Mouse (Mus musculus) cerebellum, adult (tissue): ENCODE results near the gene Gm47995.
"Not testable (repeated sequence)": the region's sequence is repeated elsewhere in the genome, so short reads cannot be mapped to it uniquely, and the experiment has no call there.

Experiments
- ATAC-seq: cut with Nextera tagmentation; 2 replicates; pipeline ENCODE4 v1.9.2; 2017; ENCODE audit warnings: mild to moderate bottlenecking, moderate library complexity, mixed read lengths; ENCODE audit not compliant: insufficient number of reproducible peaks, low FRiP score, low TSS enrichment

Gm47995 gene

DNA sequence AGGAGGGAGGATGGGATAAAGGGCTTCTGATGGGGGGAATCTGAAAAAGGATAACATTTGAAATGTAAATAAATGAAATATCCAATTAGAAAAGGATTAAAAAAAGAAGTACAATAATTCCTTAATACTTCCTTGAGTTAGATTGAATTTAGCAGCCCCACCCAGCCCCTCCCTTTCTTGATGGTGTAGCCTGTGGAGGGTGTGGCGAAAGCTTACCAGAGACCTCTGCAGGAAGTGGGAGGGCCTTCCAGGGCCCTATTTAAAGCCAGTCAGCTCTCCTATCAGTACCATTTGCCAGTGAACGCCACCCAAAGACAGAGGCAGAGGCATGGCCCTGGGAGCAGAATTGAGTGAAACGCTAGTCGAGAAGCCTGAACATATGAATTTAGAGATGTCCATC, at the start of gene Gm47995:
TSS of gene Gm47995 (plus strand) at position 329 of the 400 bp plus-strand sequence.
- ATAC-seq, result not testable (repeated sequence)

DNA sequence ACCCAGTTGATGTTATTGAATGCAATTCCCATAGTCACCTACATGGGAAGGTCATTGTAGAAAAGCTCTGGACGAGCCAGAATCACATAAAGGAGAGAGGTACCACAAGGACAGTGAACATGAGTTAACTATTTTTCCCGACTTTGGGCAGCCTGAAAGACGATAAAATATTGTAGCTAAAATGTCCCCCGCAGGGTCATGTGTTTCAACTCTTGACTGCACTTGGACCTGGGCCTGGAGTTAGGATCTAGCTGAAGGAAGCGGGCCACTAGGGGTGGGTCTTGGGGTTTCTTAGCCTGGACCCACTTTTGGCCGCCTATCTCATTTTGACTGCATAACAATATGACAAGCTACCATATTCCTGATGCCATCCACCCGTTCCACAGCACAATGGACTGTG, 48.0 kb upstream of the Gm47995 start:
- no peak for ATAC-seq

DNA sequence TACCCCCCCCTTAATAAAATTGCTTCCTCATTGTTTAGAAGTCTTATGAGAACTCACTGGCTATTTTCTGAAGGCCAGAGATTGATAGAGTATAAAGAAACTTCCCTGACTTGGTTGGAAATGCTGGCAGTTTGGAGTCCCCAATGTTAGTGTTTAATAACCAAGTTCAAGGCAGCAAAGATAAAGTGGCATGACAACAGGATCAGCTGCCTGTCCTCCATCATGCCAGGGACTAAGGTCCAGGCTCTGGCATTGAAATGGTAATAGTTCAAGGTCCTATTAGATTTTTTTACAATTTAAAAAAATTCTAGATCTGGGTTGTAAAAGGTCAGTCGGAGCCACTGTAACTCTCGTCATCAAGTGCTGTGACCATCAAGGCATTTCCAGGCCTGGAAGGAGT, 47.2 kb upstream of the Gm47995 start:
- ATAC-seq, result no peak

DNA sequence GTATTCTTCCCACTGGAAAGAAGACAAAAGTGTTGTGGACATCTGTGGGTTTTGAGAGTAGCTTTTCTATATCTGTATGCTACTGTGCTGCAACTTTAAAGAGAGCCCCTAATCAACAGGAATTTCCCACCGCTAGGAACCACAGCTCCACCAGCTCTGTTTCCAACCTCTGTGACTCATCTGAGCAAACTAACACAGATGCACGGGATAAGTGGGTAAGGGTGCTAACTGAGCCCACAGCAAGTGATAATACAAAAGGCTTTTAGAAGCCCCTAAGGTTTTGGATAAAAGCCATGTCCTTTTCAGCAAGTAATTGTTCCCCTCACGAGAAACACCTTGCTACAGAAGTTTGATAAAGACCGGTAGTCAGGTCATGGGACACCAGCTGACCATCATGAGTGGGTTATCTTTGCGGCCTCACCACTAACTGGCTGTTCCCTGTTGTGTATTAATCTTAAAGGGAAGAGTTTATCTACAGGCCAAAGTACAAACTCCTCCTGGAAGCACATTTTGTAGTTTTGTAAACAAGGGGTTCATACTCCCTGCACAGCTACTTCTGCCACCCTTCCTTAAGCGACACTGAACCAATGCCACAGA, 45.1 kb upstream of the Gm47995 start:
- ATAC-seq, result no peak

DNA sequence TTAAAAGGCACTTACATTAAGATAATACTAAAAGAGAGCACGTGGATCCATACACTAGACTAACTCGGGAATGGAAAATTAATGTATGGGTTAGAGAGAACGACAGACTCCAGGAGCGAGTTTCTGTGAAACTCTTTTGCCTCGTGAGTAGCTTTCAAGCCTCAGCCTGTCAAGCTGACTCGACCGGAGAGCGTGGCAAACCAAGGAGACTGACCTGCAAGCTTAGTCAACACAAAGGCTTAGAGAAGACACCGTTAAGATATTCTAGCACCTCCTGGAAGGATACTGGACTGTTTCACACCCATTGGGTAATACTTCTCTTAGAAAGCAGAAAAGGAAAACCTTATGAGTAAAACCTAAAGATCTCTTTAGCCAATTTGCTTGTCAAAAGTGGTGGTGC, 44.1 kb upstream of the Gm47995 start:
- not testable (repeated sequence) for ATAC-seq

DNA sequence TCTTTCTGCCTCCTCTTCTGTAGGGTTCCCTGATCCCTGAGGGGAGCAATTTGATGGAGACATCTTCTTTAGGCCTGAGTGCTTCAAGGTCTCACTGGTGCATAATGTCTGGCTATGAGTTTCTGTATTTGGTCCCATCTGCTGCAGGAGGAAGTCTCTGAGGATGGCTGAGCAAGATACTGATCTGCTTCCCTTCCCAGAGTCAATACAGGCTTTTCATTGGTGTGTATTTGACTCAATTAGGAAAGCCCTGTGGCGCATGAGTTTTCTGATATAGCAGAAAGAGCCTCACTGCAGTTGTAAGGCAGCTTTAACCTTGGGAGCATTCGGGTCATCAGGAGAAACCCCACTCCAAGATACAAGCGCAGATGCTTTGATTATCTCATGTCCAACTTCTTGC, 42.1 kb upstream of the Gm47995 start:
- ATAC-seq, result no peak

DNA sequence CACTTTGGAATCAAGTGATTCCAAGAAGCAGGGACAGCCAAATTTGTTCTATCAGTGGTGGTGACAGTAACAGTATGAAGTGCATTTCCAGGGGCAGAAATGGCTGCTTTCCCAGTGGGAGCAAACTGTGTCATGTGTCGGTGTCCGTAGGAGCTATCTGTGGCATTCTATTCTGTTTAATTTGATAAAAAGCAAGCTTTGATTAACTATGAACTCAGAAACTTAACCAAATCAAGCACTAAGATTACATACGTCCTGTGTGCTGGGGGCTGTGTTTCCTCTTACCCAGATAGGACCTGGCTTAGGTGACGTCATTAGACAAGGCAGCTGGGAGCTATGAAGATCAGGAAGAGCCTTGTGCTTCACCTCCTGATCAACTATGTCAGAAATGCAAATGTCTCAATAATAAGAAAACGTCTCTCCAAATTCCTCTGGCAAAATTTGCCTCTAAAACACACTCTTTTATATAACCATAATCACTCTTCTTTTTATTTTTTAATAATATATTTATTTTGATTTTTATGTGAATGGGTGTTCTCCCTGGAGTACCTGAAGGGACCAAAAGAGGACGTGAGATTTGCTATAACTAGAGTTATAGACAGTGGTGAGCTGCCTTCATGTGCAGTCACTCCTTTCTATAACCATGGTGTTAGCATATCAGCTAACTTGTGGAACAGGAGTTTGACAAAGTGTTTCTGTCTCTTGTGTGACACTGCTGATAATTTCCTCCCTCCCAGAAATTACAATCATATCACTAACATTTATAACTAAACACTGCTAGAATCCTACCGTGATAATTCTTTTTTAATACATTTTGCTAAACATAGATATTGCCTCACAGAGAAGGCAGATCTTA, 41.2 kb upstream of the Gm47995 start:
- ATAC-seq, result no peak

DNA sequence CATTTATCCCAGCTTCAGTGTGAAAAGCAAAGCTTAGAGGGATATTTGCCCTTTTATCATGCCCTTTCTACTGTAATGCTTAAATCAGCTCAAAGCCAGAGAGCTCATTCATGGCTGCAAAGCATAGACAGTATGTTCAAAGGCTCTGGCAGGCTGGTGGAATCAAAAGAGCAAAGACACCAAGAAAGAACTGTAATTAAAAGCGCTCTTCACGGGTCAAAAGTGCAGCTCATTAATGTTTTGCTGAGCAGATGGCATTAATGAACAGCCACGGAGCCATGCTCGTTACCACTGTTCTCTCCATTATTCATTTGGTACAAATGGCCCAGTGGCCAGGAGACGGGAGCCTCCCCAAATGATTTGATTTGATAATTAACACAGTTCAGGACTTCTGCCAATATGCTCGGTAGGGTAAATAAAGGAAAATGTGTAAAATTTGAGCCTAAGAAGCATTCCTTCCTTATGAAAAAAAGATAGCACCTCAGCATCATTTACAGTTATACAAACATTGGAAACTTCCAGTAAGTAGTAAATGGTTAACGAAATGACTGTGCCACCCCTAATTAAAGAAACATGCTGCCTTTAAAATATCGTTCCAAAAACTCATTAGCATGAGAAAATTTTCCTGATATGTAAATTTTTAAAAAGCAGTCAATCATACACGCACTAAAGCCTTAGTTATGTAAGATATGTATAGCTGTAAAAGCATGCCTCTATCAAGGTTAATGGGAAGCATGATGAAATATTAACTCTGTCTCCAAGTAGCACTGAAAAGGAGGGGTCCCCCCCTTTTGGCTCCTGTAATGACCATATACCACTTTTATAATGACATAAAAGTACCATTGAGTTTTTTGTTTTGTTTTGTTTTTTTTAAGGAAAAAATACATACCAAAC, 40.0 kb upstream of the Gm47995 start:
- ATAC-seq, result no peak

DNA sequence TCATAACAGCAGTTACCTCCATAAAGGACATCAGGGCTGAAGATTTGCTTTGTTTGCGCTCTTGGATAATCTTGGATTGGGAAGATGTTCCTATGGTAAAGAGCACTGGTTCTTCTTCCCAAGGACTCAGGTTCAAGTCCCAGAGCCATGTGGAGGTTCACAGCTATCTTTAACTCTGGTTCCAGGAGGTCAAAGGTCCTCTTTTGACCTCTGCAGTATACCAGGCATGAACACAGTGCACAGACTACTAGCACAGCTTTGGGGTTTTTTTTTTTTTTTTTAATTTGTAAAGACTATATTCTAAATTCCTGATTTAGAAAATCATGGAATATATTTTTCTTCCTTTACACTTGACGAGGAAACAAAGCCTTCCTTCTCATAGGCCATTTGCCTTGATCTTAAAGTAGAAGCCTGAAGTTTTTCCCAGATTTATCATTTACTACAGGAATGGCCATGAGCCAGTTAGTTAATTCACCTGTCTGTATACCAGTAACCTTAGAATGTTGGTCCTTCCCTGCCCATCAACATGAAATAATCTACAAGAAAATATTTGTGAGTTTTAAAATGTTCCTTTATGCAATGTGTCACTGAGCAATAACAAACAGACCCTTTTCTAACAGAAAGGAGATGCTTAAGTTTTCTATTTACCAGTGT, 39.3 kb upstream of the Gm47995 start:
- no peak for ATAC-seq

DNA sequence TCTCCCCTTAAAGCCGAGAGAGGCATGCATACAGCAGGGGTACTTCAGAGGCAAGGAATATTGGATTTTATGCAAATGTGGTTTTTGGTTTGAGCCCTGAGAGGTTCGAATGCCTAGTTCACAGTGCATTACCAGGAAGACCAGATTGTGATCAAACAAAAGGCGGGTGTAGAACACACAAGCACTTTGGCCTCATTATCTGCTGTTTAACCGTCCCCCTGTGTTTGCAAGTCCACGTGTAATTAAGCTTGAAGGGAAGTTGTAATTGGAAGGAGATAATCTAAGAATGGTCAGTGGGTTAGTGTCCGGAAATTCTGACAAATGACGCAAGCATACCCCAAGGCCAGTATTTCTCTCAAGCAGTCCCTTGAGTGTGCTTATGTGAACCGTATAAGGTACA, 32.2 kb upstream of the Gm47995 start:
- no peak for ATAC-seq

DNA sequence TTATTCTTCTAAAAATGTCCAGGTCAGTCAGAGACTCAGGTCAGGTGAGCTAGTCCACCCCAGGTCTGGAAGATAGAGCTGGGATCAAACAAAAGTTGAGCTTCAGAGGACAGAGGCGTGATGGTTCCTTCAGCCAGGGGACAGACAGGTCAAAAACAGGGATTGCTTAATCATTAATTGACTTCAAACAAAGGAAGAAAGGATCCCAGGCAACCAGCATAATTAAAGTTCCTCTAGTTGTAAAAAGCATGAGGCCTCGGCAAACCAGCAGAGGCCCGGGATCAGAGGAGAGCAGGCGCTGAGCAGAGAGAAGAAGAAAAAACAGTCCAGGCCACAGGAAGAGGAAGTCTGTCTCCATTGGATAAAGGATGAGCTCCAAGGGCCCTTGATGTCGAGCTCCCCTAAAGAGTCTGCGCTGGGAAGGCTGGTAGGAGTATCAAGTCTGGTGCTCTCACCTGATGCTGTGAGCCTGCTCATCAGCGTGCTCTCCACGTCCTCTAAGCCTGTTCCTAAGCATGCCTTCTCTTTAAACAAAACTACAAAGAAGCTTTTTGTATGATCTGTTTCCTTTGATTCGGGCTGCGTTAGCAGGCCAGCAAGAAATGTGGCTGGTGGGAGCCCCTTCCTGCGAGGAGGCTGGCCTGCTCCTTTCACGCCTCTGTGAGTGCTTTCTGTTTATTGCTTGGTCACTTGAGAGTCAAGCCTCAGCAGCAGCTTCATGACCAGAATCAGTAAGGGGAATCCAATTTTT, 30.8 kb upstream of the Gm47995 start:
- ATAC-seq, result no peak

DNA sequence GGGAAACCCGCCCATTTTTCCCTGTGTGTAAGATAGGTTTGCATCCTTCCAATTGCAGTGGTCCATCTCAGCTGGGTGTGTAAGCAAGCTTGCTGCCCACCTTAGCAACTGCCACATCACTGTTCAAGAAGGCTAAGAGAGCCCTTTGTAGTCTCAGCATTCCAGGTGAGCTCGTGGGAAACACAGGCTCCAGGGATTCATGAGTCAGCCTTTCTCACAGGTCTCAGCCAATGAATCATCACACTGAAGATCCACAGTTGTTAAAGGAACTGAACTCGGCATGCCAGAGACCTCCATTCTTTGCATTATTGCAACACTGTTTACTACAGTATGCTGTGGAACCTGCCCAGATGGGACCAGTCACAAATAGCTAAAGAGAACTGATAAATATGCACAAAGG, 29.6 kb upstream of the Gm47995 start:
- no peak for ATAC-seq

DNA sequence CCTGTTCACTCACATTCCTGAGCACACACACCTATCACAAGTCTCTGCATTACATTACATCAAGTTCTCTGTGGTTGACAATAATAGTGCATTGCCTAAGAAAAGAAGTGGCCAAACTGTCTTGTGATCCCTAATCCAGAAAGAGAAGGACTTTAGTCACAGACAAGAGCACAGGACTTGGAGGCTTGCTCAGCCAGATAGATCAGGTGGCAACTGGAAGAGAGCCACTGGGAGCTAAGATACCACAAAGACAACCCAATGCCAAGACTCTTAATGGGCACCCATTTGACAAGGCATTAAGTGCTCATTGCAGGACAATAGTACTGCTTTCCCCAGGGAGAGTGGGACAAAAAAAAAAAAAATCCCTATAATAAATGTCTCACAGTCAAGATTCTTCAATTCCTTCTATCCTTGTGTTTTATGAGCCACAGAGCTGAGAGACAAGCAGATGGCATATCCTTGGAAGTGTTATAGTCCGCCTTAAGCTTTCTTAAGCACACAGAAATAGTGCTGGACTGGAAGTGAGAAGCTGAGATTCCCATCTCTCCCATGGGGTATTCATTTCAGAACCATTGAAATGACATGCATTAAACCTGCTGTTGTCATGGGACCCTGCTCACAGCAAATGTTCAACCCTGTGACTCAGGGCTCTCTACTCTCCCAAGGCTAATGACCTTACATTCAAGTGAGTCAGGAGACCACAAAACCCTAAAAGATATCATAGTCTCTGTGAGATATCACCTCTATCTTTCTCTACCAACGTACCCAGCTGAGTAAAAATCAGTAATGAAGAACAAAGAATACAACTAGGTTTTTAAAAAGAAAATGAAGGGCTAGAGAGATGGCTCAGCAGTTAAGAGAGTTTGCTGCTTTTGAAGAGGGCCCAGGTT, 26.4 kb upstream of the Gm47995 start:
- no peak for ATAC-seq

DNA sequence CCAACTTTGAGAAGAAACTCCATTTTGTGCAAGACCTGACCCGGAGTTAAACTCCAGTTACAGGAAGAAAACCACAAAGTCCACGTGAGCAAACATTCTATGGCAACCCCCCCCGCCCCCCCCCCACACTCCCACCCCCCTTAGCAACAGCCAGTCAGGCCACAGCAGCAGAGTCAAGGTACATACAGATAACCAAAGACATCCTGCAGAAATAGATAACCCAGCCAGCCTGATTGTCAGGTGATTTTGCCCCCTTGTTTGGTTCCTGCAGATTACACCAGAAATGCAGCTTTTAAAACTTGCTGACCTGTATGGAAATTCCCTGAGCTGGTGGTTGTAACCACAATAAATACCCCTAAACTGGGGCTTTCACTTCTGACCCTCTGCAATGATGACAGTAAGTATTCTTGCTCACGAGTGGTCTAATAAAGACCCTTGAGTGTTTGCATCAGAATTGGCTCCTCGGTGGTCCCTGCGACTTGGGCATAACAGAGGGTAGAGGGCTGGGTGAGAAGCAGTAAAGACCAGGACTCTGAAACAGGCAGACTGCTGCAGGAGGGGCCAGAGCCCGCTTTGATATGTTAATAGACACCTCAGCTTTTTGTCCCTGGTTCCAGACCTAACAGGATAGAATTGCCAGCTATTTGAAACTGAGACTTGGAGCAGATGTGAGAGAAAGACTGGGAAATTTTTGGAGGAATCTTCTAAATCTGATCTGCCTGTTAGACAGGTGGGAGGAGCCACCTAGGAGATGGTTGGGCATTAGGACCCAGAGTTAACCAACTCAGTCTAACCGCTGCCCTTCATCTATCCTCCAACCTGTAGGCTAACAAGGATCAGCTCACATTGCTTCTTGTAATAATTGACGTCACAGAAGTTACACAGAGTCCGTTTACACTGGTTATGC, 21.0 kb upstream of the Gm47995 start:
- 0 out of 2 replicates have a peak, but pooled peaks have one; percentile 45 for ATAC-seq

DNA sequence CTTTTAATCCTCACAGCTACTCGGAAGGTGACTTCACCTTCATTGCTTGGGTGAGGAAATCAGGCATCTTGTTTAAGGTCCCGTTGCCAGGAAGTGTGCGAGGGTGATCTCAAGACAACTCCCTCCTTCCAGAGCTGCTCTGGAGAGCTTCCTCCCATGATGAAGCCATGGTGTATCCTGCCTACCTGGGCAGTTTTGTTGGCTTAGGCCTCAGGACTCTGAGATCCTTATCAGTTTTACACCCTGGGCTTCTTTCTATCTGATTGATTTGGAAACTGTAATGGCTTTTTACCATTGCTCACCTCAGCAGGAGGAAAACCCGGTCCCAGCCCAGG, 20.3 kb upstream of the Gm47995 start:
- no peak for ATAC-seq

DNA sequence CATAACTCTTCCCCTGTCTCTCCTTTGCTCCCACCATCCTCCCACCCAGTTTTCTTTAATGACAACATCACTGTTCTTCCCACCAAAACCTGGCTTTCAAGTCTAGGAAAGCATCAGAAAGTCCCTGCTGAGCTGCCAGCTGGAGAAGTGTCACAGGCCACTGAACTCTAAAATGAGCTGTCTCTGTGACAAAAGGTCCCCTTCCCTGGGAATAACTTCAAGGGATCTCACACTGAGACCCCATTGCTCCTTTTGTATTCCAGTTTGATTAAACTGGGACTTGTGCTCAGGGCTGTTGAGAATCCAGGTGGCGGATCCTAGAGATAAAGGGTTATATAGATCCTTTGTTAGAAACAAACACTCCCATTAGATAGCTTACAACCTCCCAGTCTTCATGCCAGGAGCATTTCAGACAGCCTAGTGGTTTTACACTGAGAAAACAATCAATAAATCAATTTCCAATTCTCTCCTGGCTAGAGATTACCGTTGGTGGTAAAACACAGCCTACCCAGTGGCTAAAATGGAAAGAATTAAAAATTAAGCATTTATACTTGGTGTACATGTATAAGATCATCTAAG, 19.7 kb upstream of the Gm47995 start:
- no peak for ATAC-seq

DNA sequence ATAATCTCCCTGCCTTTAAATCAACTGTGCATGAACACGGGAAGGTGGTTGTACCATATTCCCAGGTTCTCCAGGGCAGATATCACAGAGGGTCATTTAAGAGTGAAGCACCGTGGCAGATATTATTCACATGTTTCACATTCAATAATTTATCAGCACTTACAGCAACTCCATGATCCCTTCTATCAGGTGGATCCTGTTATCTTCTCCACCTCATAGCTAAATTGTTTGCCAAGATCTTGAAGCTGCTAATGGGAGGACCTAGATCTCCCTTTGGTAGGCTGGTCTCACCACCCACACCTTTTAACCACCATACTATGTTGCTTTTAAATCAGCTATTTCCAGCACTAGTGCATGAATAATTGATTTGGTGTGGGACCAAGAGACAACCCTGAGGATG, 18.1 kb upstream of the Gm47995 start:
- ATAC-seq, result no peak

DNA sequence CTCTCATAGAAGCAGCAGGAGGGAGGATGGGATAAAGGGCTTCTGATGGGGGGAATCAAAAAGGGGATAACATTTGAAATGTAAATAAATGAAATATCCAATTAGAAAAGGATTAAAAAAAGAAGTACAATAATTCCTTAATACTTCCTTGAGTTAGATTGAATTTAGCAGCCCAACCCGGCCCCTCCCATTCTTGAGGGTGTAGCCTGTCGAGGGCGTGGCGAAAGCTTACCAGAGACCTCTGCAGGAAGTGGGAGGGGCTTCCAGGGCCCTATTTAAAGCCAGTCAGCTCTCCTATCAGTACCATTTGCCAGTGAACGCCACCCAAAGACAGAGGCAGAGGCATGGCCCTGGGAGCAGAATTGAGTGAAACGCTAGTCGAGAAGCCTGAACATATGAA, 16.0 kb upstream of the Gm47995 start, which contains the start of gene Gm47985:
TSS of gene Gm47985 (plus strand) at position 272 of the 400 bp plus-strand sequence.
- not testable (repeated sequence) for ATAC-seq
